Mouse (Mus musculus) hindbrain, embryonic 12.5 days (tissue): ENCODE measurements around the gene Fads1. TPM values are rescaled to one million over a fixed set of nuclear protein-coding genes. Genes with fewer than 3 reads are reported as not detected.
"Not testable (repeated sequence)": the region's sequence is repeated elsewhere in the genome, so short reads cannot be mapped to it uniquely, and the experiment has no call there.

ENCODE experiments used
- ATAC-seq: fragments of 200-750 bp; cut with Nextera tagmentation; 2 replicates; pipeline ENCODE4 v1.8.0; 2017; ENCODE audit warnings: moderate TSS enrichment; ENCODE audit not compliant: low FRiP score
- H3K27ac ChIP-seq: fragments of 300-500 bp; sonication (generic); 2 replicates; pipeline ENCODE4 v1.5.1; 2016; ENCODE audit warnings: mild to moderate bottlenecking
- H3K27me3 ChIP-seq: fragments of 300-500 bp; sonication (generic); 2 replicates; pipeline ENCODE4 v1.6.1; 2016; ENCODE audit warnings: mild to moderate bottlenecking
- H3K36me3 ChIP-seq: fragments of 300-500 bp; sonication (generic); 2 replicates; pipeline ENCODE4 v1.6.1; 2016; ENCODE audit warnings: mild to moderate bottlenecking
- H3K4me1 ChIP-seq: fragments of 300-500 bp; sonication (generic); 2 replicates; pipeline ENCODE4 v1.6.1; 2016
- H3K4me2 ChIP-seq: fragments of 300-500 bp; sonication (generic); replicated peaks from 2 replicates; pipeline ENCODE4 v1.6.1; 2016; ENCODE audit warnings: mild to moderate bottlenecking
- H3K4me3 ChIP-seq: fragments of 300-500 bp; sonication (generic); 2 replicates; pipeline ENCODE4 v1.5.1; 2016; ENCODE audit warnings: mild to moderate bottlenecking
- H3K9ac ChIP-seq: fragments of 300-500 bp; sonication (generic); 2 replicates; pipeline ENCODE4 v1.6.1; 2016; ENCODE audit warnings: mild to moderate bottlenecking, moderate library complexity
- H3K9me3 ChIP-seq: fragments of 300-500 bp; sonication (generic); replicated peaks from 2 replicates; pipeline ENCODE4 v1.6.1; 2016; ENCODE audit warnings: mild to moderate bottlenecking
- WGBS: fragments of 180-500 bp; shearing (Covaris S2); methylation state at CpG from one replicate; pipeline ENCODE4 v1.1.7; 2016; 5-methylcytosine and 5-hydroxymethylcytosine counted together
- polyA plus RNA-seq: library from polyadenylated mRNA; unstranded; fragments of >200 nt; fragmentation: Nextera tagmentation; extraction: Ambion mirVana; gene quantifications from 2 replicates; pipeline ENCODE4 v1.2.1, GENCODE M21; 2016

Gene Fads1
- polyA plus RNA-seq = 175 and 183 TPM in 2 replicates

- Histone ChIP-seq H3K9ac (peak within 1 kb of the TSS; percentile 89), H3K4me2 (peak within 1 kb of the TSS; percentile 71), H3K36me3 (peaks cover 29% of the 10 kb centered on the region), H3K27me3 (no peaks in the 10 kb centered on the region), H3K27ac (peak within 1 kb of the TSS; percentile 95), H3K4me3 (peak within 1 kb of the TSS; percentile 79), H3K4me1 (peaks cover 30% of the 10 kb centered on the region), H3K9me3 (no peaks in the 10 kb centered on the region; the same call in 1 of the 2 replicates)
- under 1% methylated on average over 70 of the region's 70 CpGs for WGBS
- ATAC-seq = peak; percentile 97
Measured at GRCm38 (mm10) chr19:10182670-10183298, at the start of gene Fads1. Gene Fads1, plus strand, starts transcription at chr19:10182888.

DNA sequence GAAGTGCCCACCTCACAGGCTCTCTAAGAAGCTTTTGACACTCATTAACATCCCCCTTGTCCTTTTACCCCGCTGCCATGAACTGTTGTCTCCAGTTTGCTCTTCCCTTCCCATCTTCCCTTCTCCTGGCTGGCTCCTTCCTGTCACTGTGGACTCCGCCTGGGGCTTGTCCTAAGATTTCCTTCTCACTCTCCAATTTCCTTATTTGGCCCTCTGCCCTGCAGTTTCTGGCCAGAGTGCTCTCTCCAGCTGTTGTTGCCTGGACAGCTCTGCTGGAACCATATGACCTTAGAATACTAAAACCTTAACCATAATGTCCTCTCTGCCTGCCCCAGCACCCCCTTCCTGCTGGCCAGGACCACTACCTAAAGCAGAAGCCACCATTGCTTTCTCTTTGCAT, 48.0 kb upstream of the Fads1 start:
- H3K36me3 ChIP-seq = no peaks in the 10 kb centered on the region
- H3K4me1 ChIP-seq = no peaks in the 10 kb centered on the region
- no peak overlapping the region for H3K4me2 ChIP-seq
- H3K27me3 ChIP-seq = no peaks in the 10 kb centered on the region
- ATAC-seq = no peak
- H3K9ac ChIP-seq = no peak overlapping the region
- H3K9me3 ChIP-seq = no peaks in the 10 kb centered on the region
- H3K27ac ChIP-seq = no peak overlapping the region
- H3K4me3 ChIP-seq = no peak overlapping the region
- 40% methylated on average over 2 of the region's 2 CpGs for WGBS

GRCm38 (mm10) chr19:10137423-10137822, 45.3 kb upstream of the Fads1 start:
- Histone ChIP-seq H3K4me3 (no peak overlapping the region), H3K9ac (no peak overlapping the region), H3K27ac (no peak overlapping the region), H3K9me3 (no peaks in the 10 kb centered on the region), H3K4me1 (no peaks in the 10 kb centered on the region), H3K36me3 (no peaks in the 10 kb centered on the region), H3K4me2 (no peak overlapping the region), H3K27me3 (no peaks in the 10 kb centered on the region)
- ATAC-seq = no peak
- 79% methylated on average over 5 of the region's 5 CpGs for WGBS

DNA sequence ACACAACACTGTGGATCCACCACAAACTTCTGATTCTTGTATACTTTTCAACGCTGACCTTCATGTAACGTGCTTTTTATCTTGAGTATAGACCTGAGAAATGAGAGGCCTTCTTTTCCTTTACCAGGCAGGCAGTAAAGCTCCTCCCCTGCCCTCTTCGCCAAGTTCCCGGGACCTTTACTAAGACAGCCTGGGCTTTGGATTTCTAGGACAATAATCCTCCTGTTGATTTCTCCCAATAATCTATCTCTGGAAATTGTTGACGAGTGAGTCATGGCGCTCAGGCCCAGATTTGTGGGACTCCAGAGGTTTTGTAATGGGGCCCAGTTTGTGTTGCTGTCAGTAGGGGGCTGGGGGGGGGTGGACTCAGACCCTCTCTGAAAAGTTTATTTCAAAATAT, 43.0 kb upstream of the Fads1 start:
- WGBS = 86% methylated on average over 6 of the region's 6 CpGs
- no peaks in the 10 kb centered on the region for H3K36me3 ChIP-seq
- peaks cover 9% of the 10 kb centered on the region for H3K4me1 ChIP-seq
- H3K27ac ChIP-seq = no peak overlapping the region
- H3K9me3 ChIP-seq = no peaks in the 10 kb centered on the region
- no peak overlapping the region for H3K9ac ChIP-seq
- H3K4me3 ChIP-seq = no peak overlapping the region
- no peak overlapping the region for H3K4me2 ChIP-seq
- no peak for ATAC-seq
- H3K27me3 ChIP-seq = no peaks in the 10 kb centered on the region

GRCm38 (mm10) chr19:10143667-10144066, 39.0 kb upstream of the Fads1 start:
- Histone ChIP-seq H3K9ac (no peak overlapping the region), H3K27ac (no peak overlapping the region), H3K27me3 (no peaks in the 10 kb centered on the region), H3K9me3 (no peaks in the 10 kb centered on the region), H3K4me1 (peaks cover 9% of the 10 kb centered on the region), H3K36me3 (no peaks in the 10 kb centered on the region), H3K4me3 (no peak overlapping the region), H3K4me2 (no peak overlapping the region)
- WGBS = 32% methylated on average over 2 of the region's 2 CpGs
- 0 out of 2 replicates have a peak, but pooled peaks have one; percentile 40 for ATAC-seq

GRCm38 (mm10) chr19:10144464-10144863, 38.2 kb upstream of the Fads1 start:
- Histone ChIP-seq H3K9ac (no peak overlapping the region), H3K36me3 (no peaks in the 10 kb centered on the region), H3K27ac (no peak overlapping the region), H3K4me1 (peaks cover 9% of the 10 kb centered on the region), H3K27me3 (no peaks in the 10 kb centered on the region), H3K4me3 (no peak overlapping the region), H3K4me2 (no peak overlapping the region), H3K9me3 (no peaks in the 10 kb centered on the region)
- ATAC-seq = no peak
- WGBS = 68% methylated on average over 4 of the region's 4 CpGs

DNA sequence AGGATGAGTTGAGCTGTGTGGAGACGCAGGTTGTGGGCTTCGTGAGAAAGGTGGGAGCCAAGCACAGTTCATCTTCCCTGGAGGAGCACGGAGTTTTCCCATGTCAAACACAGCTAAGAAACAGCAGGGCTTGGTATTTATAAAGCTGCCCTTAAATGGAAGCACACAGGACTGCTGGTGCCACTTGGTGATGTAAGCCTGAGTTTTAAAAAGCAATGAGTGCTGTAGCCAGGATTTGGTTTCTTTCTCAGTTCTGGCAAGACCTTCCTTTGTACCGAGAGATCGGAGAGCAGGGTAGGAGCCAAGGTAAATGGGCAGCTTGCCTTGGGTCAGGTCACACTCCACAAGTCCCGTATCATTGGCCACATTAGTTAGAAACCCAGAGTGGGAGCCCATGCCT, 34.1 kb upstream of the Fads1 start:
- H3K4me3 ChIP-seq = no peak overlapping the region
- 85% methylated on average over 6 of the region's 6 CpGs for WGBS
- no peak for ATAC-seq

GRCm38 (mm10) chr19:10149189-10149588, 33.5 kb upstream of the Fads1 start:
- Histone ChIP-seq H3K9ac (no peak overlapping the region), H3K27ac (no peak overlapping the region), H3K36me3 (no peaks in the 10 kb centered on the region), H3K4me2 (no peak overlapping the region), H3K9me3 (no peaks in the 10 kb centered on the region), H3K4me3 (no peak overlapping the region), H3K27me3 (no peaks in the 10 kb centered on the region), H3K4me1 (peaks cover 1% of the 10 kb centered on the region; the same call in 1 of the 2 replicates)
- ATAC-seq = no peak
- 74% methylated on average over 3 of the region's 3 CpGs for WGBS

More for the DNA sequence above, 34.1 kb upstream of the Fads1 start:
- Histone ChIP-seq H3K9ac (no peak overlapping the region), H3K4me1 (peaks cover 7% of the 10 kb centered on the region), H3K4me2 (no peak overlapping the region), H3K9me3 (no peaks in the 10 kb centered on the region), H3K27ac (no peak overlapping the region), H3K36me3 (no peaks in the 10 kb centered on the region), H3K27me3 (no peaks in the 10 kb centered on the region)

DNA sequence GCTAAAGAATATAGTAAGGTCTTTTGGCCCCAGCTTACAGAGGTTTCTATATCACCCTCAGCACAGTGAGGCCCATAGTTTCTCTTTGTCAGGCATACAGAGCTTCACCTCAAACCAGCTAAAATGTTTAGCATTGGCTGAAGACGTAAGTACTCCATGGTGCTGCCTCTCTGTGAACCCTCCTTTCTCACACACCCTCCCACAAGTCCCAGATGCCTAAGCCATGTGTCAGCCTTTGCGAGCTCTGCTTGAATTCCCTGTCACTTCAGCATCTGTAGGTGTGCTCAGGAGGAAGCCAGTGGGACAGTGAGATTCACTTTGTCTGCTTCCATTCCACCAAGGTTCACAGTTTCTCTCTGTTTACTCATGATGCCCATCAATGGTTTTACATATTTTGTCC, 25.0 kb upstream of the Fads1 start:
- Histone ChIP-seq H3K36me3 (no peaks in the 10 kb centered on the region), H3K4me3 (no peak overlapping the region), H3K9me3 (no peaks in the 10 kb centered on the region), H3K4me1 (no peaks in the 10 kb centered on the region), H3K4me2 (no peak overlapping the region), H3K9ac (no peak overlapping the region), H3K27ac (no peak overlapping the region), H3K27me3 (no peaks in the 10 kb centered on the region)
- WGBS = 70% methylated on average over 2 of the region's 2 CpGs
- no peak for ATAC-seq

DNA sequence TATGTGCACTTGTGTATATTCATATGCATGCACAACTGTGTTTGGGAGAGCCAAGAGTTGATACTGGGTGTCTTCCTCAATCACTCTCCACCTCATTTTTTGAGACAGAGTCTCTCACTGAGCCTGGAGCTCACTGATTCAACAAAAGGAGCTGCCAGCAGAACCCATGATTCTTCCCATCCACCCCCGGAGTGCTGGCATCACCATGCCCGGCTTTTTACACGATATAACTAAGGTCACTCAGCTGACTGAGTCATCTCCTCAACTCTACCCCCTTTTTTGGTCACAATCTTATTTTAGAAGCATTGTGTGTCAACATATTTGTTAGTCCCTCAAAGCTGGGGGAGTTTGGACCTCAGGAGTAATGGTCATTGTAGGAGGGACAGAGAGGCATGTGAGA, 18.8 kb upstream of the Fads1 start:
- no peaks in the 10 kb centered on the region for H3K4me1 ChIP-seq
- no peak overlapping the region for H3K27ac ChIP-seq
- no peak overlapping the region for H3K4me2 ChIP-seq
- WGBS = 86% methylated on average over 3 of the region's 3 CpGs
- H3K4me3 ChIP-seq = no peak overlapping the region
- no peak for ATAC-seq
- H3K36me3 ChIP-seq = no peaks in the 10 kb centered on the region
- H3K27me3 ChIP-seq = no peaks in the 10 kb centered on the region
- no peaks in the 10 kb centered on the region for H3K9me3 ChIP-seq
- no peak overlapping the region for H3K9ac ChIP-seq

DNA sequence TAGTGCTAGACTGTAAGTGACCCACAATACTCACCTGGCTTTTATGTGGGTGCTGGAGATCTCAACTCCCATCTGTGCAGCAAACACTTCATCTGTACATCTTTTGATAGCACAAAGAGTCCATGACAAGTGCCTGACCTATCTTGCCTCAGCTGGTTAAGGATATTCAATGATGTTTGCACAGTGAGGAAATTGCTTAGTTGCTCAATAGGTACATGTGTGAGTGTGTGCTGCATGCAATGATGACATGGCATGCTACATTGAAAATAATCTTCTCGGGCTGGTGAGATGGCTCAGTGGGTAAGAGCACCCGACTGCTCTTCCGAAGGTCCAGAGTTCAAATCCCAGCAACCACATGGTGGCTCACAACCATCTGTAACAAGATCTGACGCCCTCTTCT, 16.8 kb upstream of the Fads1 start:
- H3K36me3 ChIP-seq, H3K4me3 ChIP-seq, H3K4me2 ChIP-seq, H3K27me3 ChIP-seq, ATAC-seq, H3K9ac ChIP-seq, H3K27ac ChIP-seq, H3K9me3 ChIP-seq, H3K4me1 ChIP-seq: not testable (repeated sequence)
- WGBS = 90% methylated on average over 4 of the region's 4 CpGs

DNA sequence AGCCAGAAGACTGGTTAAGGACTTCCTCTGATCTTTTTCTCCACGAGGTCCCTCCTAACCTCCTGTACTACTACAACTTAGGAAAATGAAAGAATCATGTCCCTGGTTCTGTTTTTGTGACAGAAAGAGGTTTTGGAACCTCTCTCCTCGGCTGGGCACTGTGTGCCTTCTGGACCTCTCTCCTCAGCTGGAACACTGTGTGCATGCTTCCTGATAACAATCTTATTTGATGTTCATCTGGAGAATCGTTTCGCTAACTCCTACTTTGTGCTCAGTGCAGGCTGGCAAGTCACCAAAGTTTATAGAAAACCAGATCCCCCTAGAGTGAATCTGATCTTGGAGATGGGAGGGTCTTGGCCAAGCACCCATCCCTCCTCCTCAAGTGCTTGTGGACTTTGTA, 15.6 kb upstream of the Fads1 start:
- Histone ChIP-seq H3K9me3 (no peaks in the 10 kb centered on the region), H3K27me3 (no peaks in the 10 kb centered on the region), H3K4me3 (no peak overlapping the region), H3K4me1 (no peaks in the 10 kb centered on the region), H3K9ac (no peak overlapping the region), H3K4me2 (no peak overlapping the region), H3K36me3 (no peaks in the 10 kb centered on the region), H3K27ac (no peak overlapping the region)
- no peak for ATAC-seq
- 85% methylated on average over 4 of the region's 4 CpGs for WGBS

- 87% methylated on average over 1 of the region's 1 CpGs for WGBS
- no peak overlapping the region for H3K27ac ChIP-seq
- H3K27me3 ChIP-seq = no peaks in the 10 kb centered on the region
- H3K4me1 ChIP-seq = no peaks in the 10 kb centered on the region
- H3K9me3 ChIP-seq = no peaks in the 10 kb centered on the region
- no peak for ATAC-seq
- no peak overlapping the region for H3K9ac ChIP-seq
- H3K4me3 ChIP-seq = no peak overlapping the region
- H3K4me2 ChIP-seq = no peak overlapping the region
- no peaks in the 10 kb centered on the region for H3K36me3 ChIP-seq
Measured at GRCm38 (mm10) chr19:10167951-10168350, 14.7 kb upstream of the Fads1 start.
